Mouse (Mus musculus) lung, postnatal 0 days (tissue): ENCODE measurements around the gene Tex33. TPM values are rescaled to one million over a fixed set of nuclear protein-coding genes. Genes with fewer than 3 reads are reported as not detected.

Experiments
- ATAC-seq: fragments of 200-750 bp; cut with Nextera tagmentation; 2 replicates; pipeline ENCODE4 v1.8.0; 2017; ENCODE audit warnings: moderate library complexity
- DNase-seq: peaks from one replicate; pipeline ENCODE4 v3.0.0-alpha.2; 2016; ENCODE audit warnings: low spot score
- H3K27ac ChIP-seq: fragments of 300-500 bp; sonication (generic); 2 replicates; pipeline ENCODE4 v1.5.1; 2014; ENCODE audit warnings: antibody characterized with exemption, mild to moderate bottlenecking, low read length, mixed read lengths
- H3K27me3 ChIP-seq: fragments of 300-500 bp; sonication (generic); replicated peaks from 2 replicates; pipeline ENCODE4 v1.6.1; 2014; ENCODE audit warnings: low read length, mixed read lengths; ENCODE audit not compliant: insufficient read depth
- H3K36me3 ChIP-seq: fragments of 300-500 bp; sonication (generic); 2 replicates; pipeline ENCODE4 v1.6.1; 2014; ENCODE audit warnings: low read length, mixed read lengths; ENCODE audit not compliant: insufficient read depth
- H3K4me1 ChIP-seq: fragments of 300-500 bp; sonication (generic); 2 replicates; pipeline ENCODE4 v1.6.1; 2014; ENCODE audit warnings: antibody characterized with exemption, low read depth, low read length, mixed read lengths; ENCODE audit not compliant: insufficient read depth
- H3K4me2 ChIP-seq: fragments of 300-500 bp; sonication (generic); replicated peaks from 2 replicates; pipeline ENCODE4 v1.6.1; 2014; ENCODE audit warnings: low read depth, mild to moderate bottlenecking, low read length, moderate library complexity, mixed read lengths
- H3K4me3 ChIP-seq: fragments of 300-500 bp; sonication (generic); 2 replicates; pipeline ENCODE4 v1.5.1; 2014; ENCODE audit warnings: low read depth, low read length
- H3K9ac ChIP-seq: fragments of 300-500 bp; sonication (generic); replicated peaks from 2 replicates; pipeline ENCODE4 v1.6.1; 2014; ENCODE audit warnings: low read depth, mild to moderate bottlenecking
- H3K9me3 ChIP-seq: fragments of 300-500 bp; sonication (generic); 2 replicates; pipeline ENCODE4 v1.6.1; 2016; ENCODE audit warnings: low read length, mixed read lengths
- CTCF ChIP-seq: IDR thresholded peaks from 2 replicates; pipeline ENCODE4 v1.5.1; 2016; ENCODE audit warnings: antibody characterized with exemption, mild to moderate bottlenecking
- EP300 ChIP-seq: IDR thresholded peaks from 2 replicates; pipeline ENCODE4 v1.6.1; 2016; ENCODE audit warnings: antibody characterized with exemption, mild to moderate bottlenecking, control low read depth
- WGBS: fragments of 180-500 bp; shearing (Covaris S2); extraction: QIAGEN DNeasy Blood & Tissue Kit; methylation state at CpG from one replicate; pipeline ENCODE4 v1.1.7; 2014; 5-methylcytosine and 5-hydroxymethylcytosine counted together
- polyA plus RNA-seq: library from polyadenylated mRNA; unstranded; fragments of >200 nt; fragmentation: Nextera tagmentation; extraction: Ambion mirVana; gene quantifications from 2 replicates; pipeline ENCODE4 v1.2.1, GENCODE M21; 2015

The Tex33 gene
- polyA plus RNA-seq, 1 experiment from 2014 or later = not detected

DNA sequence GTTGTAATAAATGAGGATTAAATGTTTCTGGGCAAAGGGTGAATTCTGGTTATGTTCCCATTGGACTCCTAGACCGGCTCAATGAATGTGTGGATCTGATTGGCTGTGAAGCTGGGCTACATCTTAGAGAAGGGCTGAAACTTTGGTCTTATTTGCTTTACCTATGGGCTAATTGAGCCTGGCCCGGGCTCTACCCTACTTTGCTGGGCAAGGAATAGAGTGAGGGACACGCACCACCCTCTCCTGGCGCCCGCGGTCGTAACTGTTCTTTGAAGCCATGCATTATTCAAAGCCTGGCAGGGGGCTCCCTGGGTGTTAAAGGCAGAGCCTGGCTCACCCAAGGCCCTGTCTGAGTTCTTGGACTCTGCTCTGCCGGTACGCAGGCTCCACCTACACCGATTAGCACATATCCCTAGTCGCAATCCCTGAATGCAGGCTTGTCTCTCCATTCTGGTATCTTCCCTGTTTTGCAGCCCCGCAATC, 13.9 kb upstream of the Tex33 start:
- no peak overlapping the region for H3K27ac ChIP-seq
- ATAC-seq (no peak), DNase-seq (no peak)
- H3K9me3 ChIP-seq = no peaks in the 10 kb centered on the region
- H3K9ac ChIP-seq = no peak overlapping the region
- H3K4me2 ChIP-seq = peak overlapping the region; percentile 12; the same call in 1 of the 2 replicates
- peak overlapping the region; percentile 8; the same call in 1 of the 2 replicates for H3K4me3 ChIP-seq
- H3K4me1 ChIP-seq = peaks cover 11% of the 10 kb centered on the region; the same call in 1 of the 2 replicates
- H3K27me3 ChIP-seq = no peaks in the 10 kb centered on the region
- TF ChIP-seq CTCF (no peak), EP300 (no peak)
- WGBS = 37% methylated on average over 12 of the region's 12 CpGs
- H3K36me3 ChIP-seq = no peaks in the 10 kb centered on the region

DNA sequence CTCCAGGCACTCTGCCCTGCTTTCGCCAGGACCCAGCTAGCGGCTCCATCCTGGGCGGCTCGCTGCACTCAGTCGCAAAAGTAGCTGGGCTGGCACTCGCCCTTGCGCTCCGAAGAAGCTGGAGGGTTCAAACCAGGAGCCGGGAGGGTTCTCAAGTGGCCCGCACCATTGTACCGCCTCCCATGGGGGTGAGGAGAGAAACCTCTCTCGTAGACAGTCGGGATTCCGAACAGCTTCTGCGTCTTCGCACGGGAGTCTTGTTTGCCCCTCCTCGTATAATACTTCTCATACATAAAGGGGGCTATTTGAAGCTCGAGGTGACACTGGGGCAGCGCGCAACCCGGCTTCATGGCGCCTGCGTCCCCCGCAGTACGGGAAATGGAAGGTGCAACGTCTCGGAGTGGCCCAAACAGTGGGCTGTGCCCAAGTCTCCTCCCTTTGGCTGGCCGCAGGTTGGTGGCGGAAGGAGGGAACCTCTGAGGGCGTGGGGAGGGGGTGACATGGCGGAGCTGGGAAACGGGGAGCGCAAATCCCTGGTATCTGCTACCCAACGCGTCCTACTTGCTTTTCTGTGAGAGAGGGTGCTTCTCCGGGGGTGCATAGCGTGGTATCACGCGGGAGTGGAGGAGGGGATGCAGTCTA, 10.7 kb upstream of the Tex33 start, which contains the start of gene Mpst:
Gene Mpst, plus strand, starts transcription at position 124 of the 642 bp plus-strand sequence.
- WGBS = under 1% methylated on average over 39 of the region's 40 CpGs
- no peaks in the 10 kb centered on the region for H3K27me3 ChIP-seq
- peak within 1 kb of the TSS; percentile 98 for H3K27ac ChIP-seq
- TF ChIP-seq CTCF (0 out of 2 replicates have a peak, but pooled peaks have one; percentile 8), EP300 (peak; percentile 41; the same call in 1 of the 2 replicates)
- peak within 1 kb of the TSS; percentile 68 for H3K9ac ChIP-seq
- H3K4me1 ChIP-seq = peaks cover 32% of the 10 kb centered on the region
- H3K4me3 ChIP-seq = peak within 1 kb of the TSS; percentile 73
- no peaks in the 10 kb centered on the region for H3K9me3 ChIP-seq
- no peaks in the 10 kb centered on the region for H3K36me3 ChIP-seq
- H3K4me2 ChIP-seq = peak within 1 kb of the TSS; percentile 80
- peak; percentile 75 for ATAC-seq
- peak; percentile 96 for DNase-seq

DNA sequence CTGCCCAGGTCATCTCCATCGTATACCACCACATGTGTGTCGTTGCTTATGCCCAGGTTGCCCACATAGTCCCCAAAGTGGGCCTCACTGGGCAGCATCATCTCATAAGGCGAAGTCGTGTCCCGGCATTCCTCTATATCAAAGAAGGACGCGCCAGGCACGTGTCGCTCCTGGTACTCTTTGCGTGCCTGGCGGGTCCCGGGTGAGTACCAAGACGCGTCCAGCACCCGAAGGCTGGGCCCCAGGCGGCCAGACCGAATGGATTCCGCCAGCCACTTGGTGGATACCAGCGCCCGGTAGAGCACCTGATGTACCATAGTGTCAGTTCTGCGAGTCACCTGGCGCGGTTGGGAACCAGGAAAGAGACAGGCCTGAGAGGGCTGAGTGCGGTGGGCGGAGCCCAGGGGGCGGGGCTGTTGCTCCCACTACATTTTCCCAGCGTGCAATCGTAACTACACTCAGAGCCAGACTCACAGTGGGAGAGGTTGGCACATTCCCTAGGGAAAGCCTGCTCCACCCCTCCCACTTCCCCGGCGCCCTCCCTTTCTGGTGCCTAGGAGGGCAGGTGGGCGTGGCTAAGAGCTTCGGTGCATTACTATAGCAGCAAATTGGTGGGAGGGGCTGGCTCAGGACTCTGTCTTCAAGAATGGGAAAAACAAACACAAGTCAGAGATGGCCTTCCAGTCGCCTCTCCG, 10.0 kb upstream of the Tex33 start, which contains the start of gene Tst:
Gene Tst, minus strand, starts transcription at position 391 of the 695 bp plus-strand sequence.
- H3K9ac ChIP-seq = peak within 1 kb of the TSS; percentile 68
- no peaks in the 10 kb centered on the region for H3K9me3 ChIP-seq
- peak within 1 kb of the TSS; percentile 73 for H3K4me3 ChIP-seq
- H3K36me3 ChIP-seq = no peaks in the 10 kb centered on the region
- DNase-seq (peak; percentile 99), ATAC-seq (peak; percentile 85)
- H3K4me1 ChIP-seq = peaks cover 39% of the 10 kb centered on the region
- WGBS = 2% methylated on average over 33 of the region's 34 CpGs
- H3K27ac ChIP-seq = peak within 1 kb of the TSS; percentile 98
- TF ChIP-seq EP300 = peak; percentile 82
- no peak for TF ChIP-seq CTCF
- H3K27me3 ChIP-seq = no peaks in the 10 kb centered on the region
- peak within 1 kb of the TSS; percentile 80 for H3K4me2 ChIP-seq

DNA sequence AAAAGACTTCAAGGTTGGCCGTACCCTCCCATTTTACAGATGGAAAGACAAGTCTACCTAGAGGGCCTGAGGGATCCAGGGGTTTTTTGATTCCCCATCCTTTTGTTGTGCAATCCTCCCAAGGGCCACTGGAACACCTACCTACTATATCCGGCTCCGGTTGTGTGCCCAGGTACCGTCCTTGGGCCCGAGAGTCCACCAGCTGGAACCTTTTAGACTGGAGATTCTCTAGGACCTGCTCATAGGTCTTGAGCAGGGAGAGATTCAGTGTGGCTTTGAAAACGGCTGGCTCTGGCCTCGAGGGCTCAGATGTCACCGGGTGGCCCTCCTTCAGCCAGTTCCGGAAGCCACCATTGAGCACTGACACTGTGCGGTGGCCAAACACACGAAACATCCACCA, 9.4 kb upstream of the Tex33 start:
- peak overlapping the region; percentile 98 for H3K27ac ChIP-seq
- no peak for TF ChIP-seq CTCF
- TF ChIP-seq EP300 = no peak
- no peaks in the 10 kb centered on the region for H3K36me3 ChIP-seq
- H3K4me2 ChIP-seq = peak overlapping the region; percentile 80
- ATAC-seq = no peak
- H3K9ac ChIP-seq = peak overlapping the region; percentile 38
- DNase-seq = no peak
- no peaks in the 10 kb centered on the region for H3K9me3 ChIP-seq
- H3K27me3 ChIP-seq = no peaks in the 10 kb centered on the region
- peaks cover 39% of the 10 kb centered on the region for H3K4me1 ChIP-seq
- 36% methylated on average over 11 of the region's 11 CpGs for WGBS
- H3K4me3 ChIP-seq = peak overlapping the region; percentile 73

DNA sequence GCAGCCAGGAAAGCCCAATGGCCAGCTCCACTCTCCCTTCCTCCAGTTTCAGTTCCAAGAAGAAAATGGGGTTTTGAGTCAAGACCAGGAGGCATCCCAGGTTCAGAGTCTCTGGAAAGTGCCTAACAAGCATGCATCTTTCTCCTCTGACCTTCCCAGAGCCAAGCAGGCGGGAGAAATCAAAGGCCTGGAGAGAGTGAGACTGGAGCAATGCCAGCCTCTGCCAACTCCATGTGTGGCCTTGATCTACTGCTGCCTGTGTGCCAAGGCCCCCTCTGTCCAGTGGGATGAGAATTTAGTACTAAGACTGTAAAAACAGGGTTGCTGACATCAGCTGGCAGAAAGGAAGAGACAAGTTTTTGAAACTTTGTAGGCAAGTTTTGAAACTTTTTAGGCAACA, 8.2 kb upstream of the Tex33 start:
- no peaks in the 10 kb centered on the region for H3K36me3 ChIP-seq
- no peaks in the 10 kb centered on the region for H3K27me3 ChIP-seq
- H3K4me3 ChIP-seq = peak overlapping the region; percentile 73; the same call in 1 of the 2 replicates
- H3K27ac ChIP-seq = peak overlapping the region; percentile 98
- TF ChIP-seq CTCF = no peak
- no peak for TF ChIP-seq EP300
- H3K9me3 ChIP-seq = no peaks in the 10 kb centered on the region
- H3K9ac ChIP-seq = no peak overlapping the region
- DNase-seq (peak; percentile 72), ATAC-seq (no peak)
- peaks cover 39% of the 10 kb centered on the region for H3K4me1 ChIP-seq
- peak overlapping the region; percentile 80 for H3K4me2 ChIP-seq
- 25% methylated on average over 1 of the region's 1 CpGs for WGBS

DNA sequence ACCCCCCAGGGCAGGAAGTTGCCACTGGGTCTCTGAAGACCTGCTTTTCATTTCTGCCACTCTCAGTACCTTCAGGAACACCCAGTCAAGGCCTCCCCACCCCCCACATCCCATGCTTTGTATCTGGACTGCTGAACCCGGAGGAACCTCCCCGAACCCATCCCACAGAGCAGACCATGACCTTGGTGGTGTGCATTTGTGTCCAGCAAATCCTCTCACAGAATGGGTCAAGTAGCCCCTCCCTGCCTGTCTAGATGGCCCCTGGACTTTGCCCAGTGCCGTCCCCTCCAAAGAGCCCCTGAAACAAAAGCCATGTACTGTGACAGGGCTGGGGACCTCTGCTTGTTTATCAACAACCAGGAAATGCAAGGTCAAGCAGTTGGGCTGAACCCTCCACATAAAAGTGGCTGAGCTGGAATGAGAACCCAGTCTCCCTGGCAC, 7.6 kb upstream of the Tex33 start:
- Histone ChIP-seq H3K27ac (peak overlapping the region; percentile 98), H3K4me1 (peaks cover 39% of the 10 kb centered on the region), H3K4me2 (peak overlapping the region; percentile 80), H3K36me3 (no peaks in the 10 kb centered on the region), H3K4me3 (no peak overlapping the region), H3K9me3 (no peaks in the 10 kb centered on the region), H3K27me3 (no peaks in the 10 kb centered on the region), H3K9ac (0 out of 2 replicates have a peak overlapping the region, but pooled peaks have one; percentile 12)
- DNase-seq (no peak), ATAC-seq (no peak)
- WGBS = 26% methylated on average over 3 of the region's 3 CpGs
- no peak for TF ChIP-seq CTCF
- TF ChIP-seq EP300 = no peak
